Mouse (Mus musculus) splenic B cell, adult 2 months (primary cell): ENCODE measurements around the gene Fam43b.

ENCODE experiments used
- DNase-seq: peaks from one replicate; pipeline ENCODE4 v3.0.0-alpha.2; 2011; ENCODE audit warnings: low read depth, low spot score
- H3K27me3 ChIP-seq: 2 replicates; pipeline ENCODE4 v1.6.1; 2012; ENCODE audit warnings: mild to moderate bottlenecking, low read length, moderate library complexity, mixed read lengths; ENCODE audit not compliant: control insufficient read depth, poor library complexity, insufficient read depth, severe bottlenecking
- H3K36me3 ChIP-seq: 2 replicates; pipeline ENCODE4 v1.6.1; 2012; ENCODE audit warnings: mild to moderate bottlenecking, low read length, moderate library complexity, mixed read lengths; ENCODE audit not compliant: control insufficient read depth, poor library complexity, insufficient read depth, severe bottlenecking

The Fam43b gene

GRCm38 (mm10) chr4:138344891-138345545 lies 51.3 kb downstream of the Fam43b start:
- Histone ChIP-seq H3K36me3 (no peaks in the 10 kb centered on the region), H3K27me3 (no peaks in the 10 kb centered on the region)
- DNase-seq = no peak
